Mouse (Mus musculus): ENCODE measurements around the gene Ppm1b. TPM values are rescaled to one million over a fixed set of nuclear protein-coding genes. Genes with fewer than 3 reads are reported as not detected.
"Not testable (repeated sequence)": the region's sequence is repeated elsewhere in the genome, so short reads cannot be mapped to it uniquely, and the experiment has no call there.

Gene Ppm1b
- total RNA-seq (2021), result 100 to 1,000 TPM; 116 to 123 TPM
- long read RNA-seq, experiment 1, transcript Ppm1b-202 (6 exons, 3,323 nt), result major isoform, 114 of 214 reads
- long read RNA-seq, experiment 1, transcript Ppm1b-201 (6 exons, 2,670 nt), result minor isoform, 74 of 214 reads
- long read RNA-seq, experiment 1, partial matches to known transcripts, result 9 of 214 reads
- long read RNA-seq, experiment 1, other reads (novel, unspliced or antisense), result 17 of 214 reads
- long read RNA-seq, experiment 2, transcript Ppm1b-201 (6 exons, 2,670 nt), result minor isoform, 68 of 200 reads
- long read RNA-seq, experiment 2, transcript Ppm1b-205 (6 exons, 1,290 nt), result minor isoform, 5 of 200 reads
- long read RNA-seq, experiment 2, transcript Ppm1b-202 (6 exons, 3,323 nt), result major isoform, 106 of 200 reads
- long read RNA-seq, experiment 2, partial matches to known transcripts, result 9 of 200 reads
- long read RNA-seq, experiment 2, other reads (novel, unspliced or antisense), result 11 of 200 reads

- intact Hi-C loops (cut with DNase I), result loop anchor here (5.0 kb wide), 1 partner anchor 79 kb away; no protein-coding TSS in a partner anchor
- DNase-seq (ENCODE audit: low spot score in 2 of 2), result no peak
Observed at GRCm38 (mm10) chr17:84956441-84956840, at the start of gene Ppm1b. Ppm1b (plus strand) TSS chr17:84956741.

DNA sequence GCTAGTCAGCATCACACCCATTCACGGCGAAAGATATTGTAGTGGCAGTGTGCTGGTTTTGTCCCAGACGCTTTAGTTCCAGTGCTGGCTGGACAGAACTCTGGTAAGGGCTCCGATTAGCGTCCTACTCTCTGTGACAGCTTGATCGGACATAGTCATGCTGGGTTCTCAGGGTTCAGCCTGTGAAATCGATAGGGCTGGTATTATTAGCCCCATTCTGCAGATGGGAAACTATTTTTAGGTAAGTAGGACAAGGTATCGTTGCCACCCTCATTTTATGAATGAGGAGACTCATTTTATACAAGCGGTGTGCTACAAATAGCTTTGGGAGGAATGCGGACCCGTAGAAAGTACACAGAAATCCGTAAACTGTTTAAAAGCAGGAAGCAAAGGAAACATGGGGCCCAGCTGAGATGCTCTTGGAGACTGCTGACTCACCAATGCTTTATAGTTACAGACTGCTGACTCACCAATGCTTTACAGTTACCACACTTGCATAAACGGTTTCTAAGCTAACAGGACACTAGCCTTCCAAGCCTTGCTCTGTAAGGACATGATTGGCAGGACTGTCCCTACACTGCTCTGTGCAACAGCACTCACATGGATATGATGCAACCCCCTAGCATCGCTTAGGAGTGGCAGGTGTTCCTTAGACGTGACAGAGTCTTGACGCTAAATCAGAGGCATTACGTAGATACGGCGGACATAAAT is 34.7 kb upstream of the Ppm1b start:
- intact Hi-C loops (cut with DNase I), result no loop called here
- DNase-seq (ENCODE audit: low spot score in 2 of 2), result no peak

GRCm38 (mm10) chr17:84924779-84925178 is 31.8 kb upstream of the Ppm1b start:
- intact Hi-C loops (cut with DNase I), result no loop called here
- DNase-seq (ENCODE audit: low spot score in 2 of 2), result no peak

GRCm38 (mm10) chr17:84926233-84926632 is 30.3 kb upstream of the Ppm1b start:
- intact Hi-C loops (cut with DNase I), result no loop called here
- DNase-seq (ENCODE audit: low spot score in 2 of 2), result peak in 1 of 2 experiments; percentile 6

DNA sequence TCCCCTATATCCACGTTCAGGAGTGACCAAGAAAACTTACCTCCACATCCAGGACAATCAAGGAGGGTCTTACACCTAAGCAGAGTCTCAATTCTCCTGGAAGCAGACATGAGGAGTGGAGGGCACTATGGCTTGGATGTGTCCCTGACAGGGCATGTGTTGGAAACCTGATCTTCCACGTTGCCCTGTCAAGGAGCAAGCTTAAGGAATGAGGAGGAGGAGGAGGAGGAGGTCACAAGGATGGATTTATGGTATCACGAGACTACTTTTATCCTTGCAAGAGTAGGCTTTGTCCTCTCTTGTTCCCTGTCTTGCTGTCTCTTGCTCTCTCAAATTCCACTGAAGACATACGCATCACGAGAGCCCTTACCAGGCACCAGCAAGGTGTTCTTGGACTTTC is 29.0 kb upstream of the Ppm1b start:
- intact Hi-C loops (cut with DNase I), result no loop called here
- DNase-seq (ENCODE audit: low spot score in 2 of 2), result no peak

DNA sequence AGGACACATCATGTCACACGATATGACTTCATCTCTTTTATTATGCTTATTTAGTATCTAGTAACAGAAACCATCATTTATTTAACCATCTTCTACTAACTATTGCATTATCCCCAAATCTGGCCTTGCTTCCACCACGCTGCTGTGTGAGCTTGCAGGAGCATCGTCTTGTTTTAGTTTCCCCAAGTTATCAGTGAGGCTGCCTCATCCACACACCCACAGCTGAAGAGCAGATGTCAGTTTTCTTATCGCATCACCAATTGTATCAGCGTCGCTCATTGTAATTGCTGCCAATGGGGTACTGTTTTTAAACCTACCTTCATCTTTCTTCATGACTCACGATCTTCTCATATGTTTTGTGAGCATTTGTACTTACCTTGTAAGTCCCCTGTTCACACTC is 23.6 kb upstream of the Ppm1b start:
- intact Hi-C loops (cut with DNase I), result no loop called here
- no peak for DNase-seq (ENCODE audit: low spot score in 2 of 2)

DNA sequence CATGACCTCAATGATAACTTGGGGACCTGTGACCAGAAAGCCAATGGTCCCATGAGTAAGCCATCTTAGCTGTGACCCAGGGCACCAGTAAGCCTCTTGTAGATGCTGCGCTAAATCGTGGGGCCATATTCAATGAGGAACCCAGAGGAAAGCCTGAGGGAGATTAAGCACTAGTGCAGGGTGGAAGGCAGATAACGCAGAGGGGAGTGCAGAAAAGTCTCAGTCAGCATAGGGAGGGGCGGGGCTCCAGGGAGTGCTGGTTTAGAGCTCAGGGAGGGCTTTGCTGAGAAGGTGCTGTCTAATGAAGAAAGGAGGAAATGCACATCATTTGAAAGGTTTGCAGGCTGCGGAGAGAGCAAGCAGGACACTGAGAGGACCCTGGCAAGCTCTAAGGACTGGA is 22.6 kb upstream of the Ppm1b start:
- DNase-seq (ENCODE audit: low spot score in 2 of 2), result no peak
- intact Hi-C loops (cut with DNase I), result no loop called here

DNA sequence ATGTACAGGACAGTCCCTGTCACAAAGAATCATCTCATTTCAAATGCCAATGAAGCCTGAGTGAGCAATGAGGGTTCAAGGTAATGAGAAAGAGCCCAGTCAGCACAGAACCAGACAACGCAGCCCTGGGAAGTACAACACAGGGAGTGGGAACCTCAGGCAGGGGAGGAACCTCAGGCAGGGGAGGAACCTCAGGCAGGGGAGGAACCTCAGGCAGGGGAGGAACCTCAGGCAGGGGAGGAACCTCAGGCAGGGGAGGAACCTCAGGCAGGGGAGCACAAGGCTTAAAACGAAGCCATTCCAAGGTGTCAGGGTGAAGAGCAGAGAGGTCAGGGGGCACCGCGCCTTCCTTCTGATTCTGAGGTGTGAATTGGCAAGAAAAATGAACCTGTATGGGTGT is 20.9 kb upstream of the Ppm1b start:
- intact Hi-C loops (cut with DNase I); DNase-seq (ENCODE audit: low spot score in 2 of 2): not testable (repeated sequence)

- no peak for DNase-seq (ENCODE audit: low spot score in 2 of 2)
- intact Hi-C loops (cut with DNase I), result no loop called here
Observed at GRCm38 (mm10) chr17:84936301-84936700, 20.2 kb upstream of the Ppm1b start.

GRCm38 (mm10) chr17:84936809-84937208 is 19.7 kb upstream of the Ppm1b start:
- DNase-seq (ENCODE audit: low spot score in 2 of 2), result no peak
- intact Hi-C loops (cut with DNase I), result no loop called here

- no peak for DNase-seq (ENCODE audit: low spot score in 2 of 2)
- intact Hi-C loops (cut with DNase I), result no loop called here
Observed at GRCm38 (mm10) chr17:84937220-84937619, 19.3 kb upstream of the Ppm1b start.

DNA sequence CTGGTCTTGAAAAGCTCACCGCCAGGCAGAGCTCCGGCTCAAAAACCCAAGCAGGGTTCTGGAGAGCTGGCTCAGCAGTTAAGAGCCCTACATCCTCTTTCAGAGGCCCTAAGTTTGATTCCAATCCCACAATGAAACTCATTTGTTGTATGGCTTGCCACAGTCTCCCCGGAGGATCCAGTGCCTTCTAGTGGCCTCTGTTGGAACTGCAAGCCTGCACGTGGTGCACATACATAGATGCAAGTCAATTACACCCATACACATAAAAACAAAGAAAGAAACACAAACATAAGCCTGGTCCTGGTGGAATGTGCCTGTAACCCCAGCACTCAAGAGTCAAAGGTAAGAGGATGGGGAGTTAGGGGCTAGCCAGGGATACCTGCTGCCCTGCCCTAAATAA is 18.3 kb upstream of the Ppm1b start:
- intact Hi-C loops (cut with DNase I), result no loop called here
- DNase-seq (ENCODE audit: low spot score in 2 of 2), result no peak

DNA sequence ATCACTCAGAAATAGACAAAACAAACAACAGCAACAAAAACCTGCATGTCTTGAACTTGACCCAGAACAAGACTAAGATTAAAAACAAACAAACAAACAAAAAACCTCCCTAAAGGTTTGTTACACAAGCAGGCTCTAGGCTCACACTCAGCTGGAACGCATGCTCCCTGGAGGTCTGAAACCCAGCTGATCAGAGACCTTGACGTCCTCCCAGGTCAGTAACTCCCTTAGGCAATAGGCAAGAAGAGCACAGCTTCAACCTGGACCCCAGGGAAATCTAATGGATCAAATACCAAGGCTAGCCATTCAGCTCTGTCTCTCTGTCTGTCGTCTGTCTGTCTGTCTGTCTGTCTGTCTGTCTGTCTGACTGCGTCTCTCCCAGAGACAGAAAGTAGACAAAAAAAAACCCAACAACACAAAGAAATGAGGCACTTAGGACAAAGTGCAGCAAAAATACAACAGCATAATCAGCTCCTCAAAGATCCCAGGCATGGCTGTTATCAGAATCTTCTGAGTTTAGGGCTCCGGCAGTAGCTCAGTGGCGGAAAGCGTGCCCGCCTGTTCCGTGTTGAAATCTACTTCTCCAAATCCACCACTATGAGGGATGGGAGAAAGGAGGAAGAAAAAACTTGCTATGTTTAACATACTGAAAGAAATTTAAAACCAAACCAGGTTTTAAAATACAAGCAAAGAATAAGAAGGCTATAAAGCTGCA is 16.4 kb upstream of the Ppm1b start:
- intact Hi-C loops (cut with DNase I), result no loop called here
- no peak for DNase-seq (ENCODE audit: low spot score in 2 of 2)

DNA sequence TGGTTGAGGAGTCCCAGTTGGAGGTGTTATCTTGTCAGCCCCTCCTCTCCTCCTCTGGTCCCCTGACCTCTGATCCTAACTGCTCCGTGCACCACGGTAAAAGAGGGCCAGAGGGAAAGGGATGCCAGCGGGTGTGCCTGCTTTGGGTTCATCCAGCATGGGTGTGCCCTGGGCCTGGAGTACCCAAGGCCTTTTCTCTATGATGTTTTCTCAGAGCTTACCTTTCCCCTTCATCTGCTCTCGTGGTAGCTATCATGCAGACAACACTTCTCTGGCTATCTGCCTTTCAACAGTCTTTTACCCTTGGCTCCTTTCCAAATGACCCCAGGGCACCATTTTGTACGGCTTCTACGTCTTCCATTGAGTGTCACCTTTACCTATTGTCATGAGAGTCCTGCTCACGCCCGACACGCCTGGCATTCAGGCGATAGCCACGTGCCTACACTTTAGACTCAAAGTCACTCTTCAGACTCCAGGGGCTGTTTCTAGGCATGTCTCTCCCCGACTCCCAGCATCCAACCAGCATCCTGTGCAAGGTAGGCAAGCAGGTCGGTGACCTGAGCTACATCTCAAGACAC is 15.2 kb upstream of the Ppm1b start:
- DNase-seq (ENCODE audit: low spot score in 2 of 2), result no peak
- intact Hi-C loops (cut with DNase I), result no loop called here

GRCm38 (mm10) chr17:84942358-84943032 is 14.0 kb upstream of the Ppm1b start:
- DNase-seq (ENCODE audit: low spot score in 2 of 2), result peak in 1 of 2 experiments; percentile 48
- intact Hi-C loops (cut with DNase I), result no loop called here

DNA sequence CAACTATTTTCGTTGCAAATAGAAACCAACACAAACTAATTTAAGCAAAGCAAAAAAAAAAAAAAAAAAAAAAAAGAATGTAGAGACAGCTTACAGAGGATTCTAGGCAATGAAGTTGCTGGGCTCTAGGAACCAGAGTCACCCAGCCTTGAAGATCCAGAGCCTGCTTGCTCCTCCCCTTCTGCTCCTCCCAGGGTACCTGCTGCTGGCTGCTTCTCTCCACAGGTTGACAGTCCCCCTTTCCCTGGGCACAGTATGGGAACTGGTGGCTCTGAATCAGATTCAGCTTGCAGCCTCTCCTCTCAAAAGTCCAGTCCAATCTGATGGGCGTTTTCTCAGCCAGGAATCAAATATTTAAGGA is 13.5 kb upstream of the Ppm1b start:
- DNase-seq (ENCODE audit: low spot score in 2 of 2), result no peak
- intact Hi-C loops (cut with DNase I), result no loop called here

DNA sequence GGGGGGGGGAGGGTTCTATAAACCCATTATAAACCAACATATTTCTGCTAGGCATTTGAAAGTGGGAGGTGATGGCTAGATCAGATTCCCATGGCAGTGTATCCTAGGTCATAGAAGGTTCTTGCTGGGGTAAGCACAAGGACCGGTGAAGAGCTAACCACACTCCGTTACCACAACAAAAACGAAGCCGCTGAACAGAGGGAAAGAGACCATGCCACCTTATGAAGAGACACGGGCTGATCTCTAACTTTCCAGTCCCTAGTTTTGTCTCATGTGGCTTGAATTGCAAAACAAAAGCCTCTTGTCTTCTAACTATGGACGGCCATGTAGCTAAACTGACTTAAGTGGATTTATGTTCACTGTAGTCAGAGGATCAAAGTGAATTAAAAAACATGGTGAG is 12.2 kb upstream of the Ppm1b start:
- DNase-seq (ENCODE audit: low spot score in 2 of 2), result no peak
- intact Hi-C loops (cut with DNase I), result no loop called here

DNA sequence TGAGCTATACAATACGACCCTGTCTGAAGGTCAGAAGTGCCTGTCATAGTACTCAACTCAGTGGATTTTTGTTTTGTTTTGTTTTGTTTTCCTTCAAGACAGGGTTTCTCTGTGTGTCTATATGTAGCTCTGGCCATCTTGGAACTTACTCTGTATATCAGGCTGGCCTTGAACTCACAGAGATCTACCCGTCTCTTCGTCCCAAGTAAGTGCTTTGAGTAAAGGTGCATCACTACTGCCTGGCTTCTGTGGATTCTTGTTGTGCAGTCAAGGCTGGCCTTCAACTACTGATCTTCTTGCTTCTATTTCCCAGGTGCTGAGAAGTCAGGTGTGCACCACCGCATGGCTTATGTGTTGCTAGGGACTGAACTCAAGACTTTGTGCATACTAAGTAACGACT is 4.0 kb upstream of the Ppm1b start:
- intact Hi-C loops (cut with DNase I), result no loop called here
- DNase-seq (ENCODE audit: low spot score in 2 of 2), result no peak

DNA sequence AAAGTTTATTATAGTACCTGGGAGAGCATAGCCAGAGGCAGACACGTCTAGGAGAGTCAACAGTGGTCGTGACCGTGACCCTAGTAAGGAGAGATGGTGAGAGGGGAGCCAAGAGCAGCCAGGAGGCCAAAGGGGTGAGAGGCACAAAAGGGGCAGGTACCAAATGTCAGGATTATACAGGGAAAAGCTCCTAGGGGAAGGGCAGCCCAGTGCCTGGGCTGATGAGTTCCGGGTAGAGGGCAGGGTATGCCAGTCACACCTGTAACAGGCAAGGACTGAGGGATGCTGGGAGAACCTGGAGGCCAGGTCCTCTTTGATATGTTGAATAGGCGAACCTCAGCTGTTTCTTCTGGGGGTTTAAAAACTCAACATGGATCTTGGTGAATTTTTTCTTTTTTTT is 2.8 kb upstream of the Ppm1b start:
- no peak for DNase-seq (ENCODE audit: low spot score in 2 of 2)
- intact Hi-C loops (cut with DNase I), result no loop called here
